Mouse (Mus musculus): Measurements from ENCODE around the gene Gm37240. TPM values are rescaled to one million over a fixed set of nuclear protein-coding genes. Genes with fewer than 3 reads are reported as not detected.
A peak's percentile ranks its signal among the peaks of the same experiment; 100 is the strongest.
"Not testable (repeated sequence)": the region's sequence is repeated elsewhere in the genome, so short reads cannot be mapped to it uniquely, and the experiment has no call there.

Gene Gm37240
- polyA plus RNA-seq, 1 experiment = 0.53 TPM

- DNase-seq (ENCODE audit: low read depth) = no peak
- no peak for TF ChIP-seq POLR2A (IDR thresholded peaks at IDR 0.05; ENCODE audit: borderline replicate concordance, extremely low read depth, insufficient read depth, insufficient read length, poor library complexity, severe bottlenecking)
- TF ChIP-seq CTCF (IDR thresholded peaks at IDR 0.05; ENCODE audit: borderline replicate concordance, extremely low read depth, insufficient read depth, insufficient read length) = no peak
Observed at GRCm38 (mm10) chr3:84890983-84891382, 996.3 kb downstream of the Gm37240 start.

DNA sequence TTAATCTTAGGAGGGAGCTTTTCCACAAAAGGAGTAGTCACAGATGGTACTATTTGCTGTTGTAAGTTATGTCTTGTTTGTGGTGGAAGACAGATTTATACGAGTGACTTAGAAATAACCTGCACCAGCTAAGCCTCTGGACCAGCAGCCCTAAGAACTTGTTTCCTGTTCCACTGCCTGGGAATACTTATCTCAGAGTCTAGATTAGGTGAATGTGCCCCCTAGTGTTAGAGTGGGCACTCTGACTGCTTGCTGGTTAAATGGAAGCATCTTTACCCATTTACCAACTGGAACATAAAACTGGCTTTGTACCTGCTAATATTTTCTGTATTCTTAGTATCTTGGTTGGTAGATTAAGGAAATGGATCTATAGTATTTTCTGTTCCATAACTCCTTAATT, 997.7 kb downstream of the Gm37240 start:
- TF ChIP-seq POLR2A (IDR thresholded peaks at IDR 0.05; ENCODE audit: borderline replicate concordance, extremely low read depth, insufficient read depth, insufficient read length, poor library complexity, severe bottlenecking) = no peak
- peak; percentile 49; the same call in 1 of the 2 replicates for TF ChIP-seq CTCF (IDR thresholded peaks at IDR 0.05; ENCODE audit: borderline replicate concordance, extremely low read depth, insufficient read depth, insufficient read length)
- peak; percentile 70 for DNase-seq (ENCODE audit: low read depth)

DNA sequence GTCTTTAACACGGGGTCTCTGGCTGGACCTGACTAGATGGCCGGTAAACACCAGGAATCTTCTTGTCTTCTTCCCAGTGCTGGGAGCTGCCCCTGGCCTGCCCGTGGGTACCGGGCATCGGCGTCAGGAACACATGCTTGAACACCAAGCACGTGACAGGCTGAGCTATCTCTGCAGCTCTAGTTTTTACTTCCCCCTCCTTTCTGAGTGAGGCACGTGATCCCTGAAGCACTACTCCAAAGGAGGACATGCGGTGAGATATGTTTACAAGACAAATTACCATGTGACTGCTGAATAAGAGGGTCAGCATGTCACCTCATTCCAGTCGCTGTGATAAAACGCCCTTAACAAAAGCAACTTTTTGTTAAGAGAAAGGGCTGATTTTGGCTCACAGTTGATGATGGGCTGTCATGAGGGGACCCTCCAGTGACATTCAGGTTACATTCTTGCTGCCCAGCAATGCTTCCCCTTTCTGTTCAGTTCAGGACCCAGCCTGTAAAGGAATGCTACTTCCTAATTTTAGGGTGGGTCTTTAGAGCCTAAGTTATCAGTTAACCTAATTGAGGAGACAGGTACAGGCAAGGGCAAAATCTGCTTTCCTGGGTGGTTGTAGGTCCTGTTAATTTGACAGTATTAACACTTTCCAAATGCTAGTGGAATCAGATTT, 1003.4 kb downstream of the Gm37240 start:
- DNase-seq (ENCODE audit: low read depth) = peak; percentile 11
- no peak for TF ChIP-seq POLR2A (IDR thresholded peaks at IDR 0.05; ENCODE audit: borderline replicate concordance, extremely low read depth, insufficient read depth, insufficient read length, poor library complexity, severe bottlenecking)
- TF ChIP-seq CTCF (IDR thresholded peaks at IDR 0.05; ENCODE audit: borderline replicate concordance, extremely low read depth, insufficient read depth, insufficient read length) = no peak

- no peak for TF ChIP-seq POLR2A (IDR thresholded peaks at IDR 0.05; ENCODE audit: borderline replicate concordance, extremely low read depth, insufficient read depth, insufficient read length, poor library complexity, severe bottlenecking)
- TF ChIP-seq CTCF (IDR thresholded peaks at IDR 0.05; ENCODE audit: borderline replicate concordance, extremely low read depth, insufficient read depth, insufficient read length) = no peak
Observed at GRCm38 (mm10) chr3:84876211-84876610, 1011.1 kb downstream of the Gm37240 start.

GRCm38 (mm10) chr3:84875306-84875705, 1012.0 kb downstream of the Gm37240 start:
- DNase-seq (ENCODE audit: low read depth) = no peak
- TF ChIP-seq CTCF (IDR thresholded peaks at IDR 0.05; ENCODE audit: borderline replicate concordance, extremely low read depth, insufficient read depth, insufficient read length) (no peak), POLR2A (IDR thresholded peaks at IDR 0.05; ENCODE audit: borderline replicate concordance, extremely low read depth, insufficient read depth, insufficient read length, poor library complexity, severe bottlenecking) (no peak)

More at GRCm38 (mm10) chr3:84876211-84876610, 1011.1 kb downstream of the Gm37240 start:
- DNase-seq (ENCODE audit: low read depth) = peak; percentile 27

GRCm38 (mm10) chr3:84870126-84870525, 1017.2 kb downstream of the Gm37240 start:
- DNase-seq (ENCODE audit: low read depth) = no peak
- TF ChIP-seq CTCF (IDR thresholded peaks at IDR 0.05; ENCODE audit: borderline replicate concordance, extremely low read depth, insufficient read depth, insufficient read length) (no peak), POLR2A (IDR thresholded peaks at IDR 0.05; ENCODE audit: borderline replicate concordance, extremely low read depth, insufficient read depth, insufficient read length, poor library complexity, severe bottlenecking) (no peak)

DNA sequence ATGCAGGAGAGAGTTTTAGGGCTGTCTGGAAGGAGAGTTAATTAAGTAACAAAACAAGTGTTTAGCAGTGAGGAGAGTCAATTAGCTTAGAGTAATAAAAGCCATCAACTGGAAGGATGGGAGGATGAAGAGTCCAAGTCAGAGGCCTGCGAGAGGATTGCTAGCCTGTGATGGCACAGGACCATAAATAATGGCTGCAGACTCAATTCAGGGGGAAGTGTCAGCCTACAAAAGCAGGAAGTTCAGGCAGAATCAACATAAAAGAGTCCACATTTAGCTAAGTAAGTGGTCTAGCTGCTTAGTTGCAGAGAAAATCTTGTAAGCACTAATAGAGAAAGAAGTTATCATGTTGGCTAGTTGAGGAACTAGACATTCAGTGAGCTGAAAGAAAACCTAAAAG, 1019.3 kb downstream of the Gm37240 start:
- TF ChIP-seq POLR2A (IDR thresholded peaks at IDR 0.05; ENCODE audit: borderline replicate concordance, extremely low read depth, insufficient read depth, insufficient read length, poor library complexity, severe bottlenecking) (no peak), CTCF (IDR thresholded peaks at IDR 0.05; ENCODE audit: borderline replicate concordance, extremely low read depth, insufficient read depth, insufficient read length) (no peak)

GRCm38 (mm10) chr3:84867434-84867975, 1019.8 kb downstream of the Gm37240 start:
- peak; percentile 24 for DNase-seq (ENCODE audit: low read depth)
- TF ChIP-seq CTCF (IDR thresholded peaks at IDR 0.05; ENCODE audit: borderline replicate concordance, extremely low read depth, insufficient read depth, insufficient read length) (no peak), POLR2A (IDR thresholded peaks at IDR 0.05; ENCODE audit: borderline replicate concordance, extremely low read depth, insufficient read depth, insufficient read length, poor library complexity, severe bottlenecking) (no peak)

More for the DNA sequence above, 1019.3 kb downstream of the Gm37240 start:
- DNase-seq (ENCODE audit: low read depth) = no peak

DNA sequence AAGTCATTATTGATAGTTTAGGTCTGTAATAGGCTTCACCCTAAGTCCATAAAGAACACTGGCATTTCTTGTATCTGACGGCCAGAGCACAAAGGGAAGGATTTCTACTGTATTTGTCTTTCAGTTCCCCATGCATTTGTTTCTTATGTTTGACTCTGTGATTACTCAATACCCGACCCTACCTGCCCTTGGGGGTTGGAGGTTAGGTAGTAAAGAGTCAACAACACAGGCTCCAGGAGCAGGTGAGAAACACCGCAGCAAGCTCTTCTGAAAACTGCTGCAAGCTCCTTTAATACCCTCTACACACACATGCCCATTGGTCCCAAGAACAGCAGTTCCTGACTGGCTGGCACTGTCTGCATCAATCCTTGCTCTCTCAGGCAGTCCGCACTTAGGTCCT, 1020.5 kb downstream of the Gm37240 start:
- no peak for DNase-seq (ENCODE audit: low read depth)
- TF ChIP-seq CTCF (IDR thresholded peaks at IDR 0.05; ENCODE audit: borderline replicate concordance, extremely low read depth, insufficient read depth, insufficient read length) (no peak), POLR2A (IDR thresholded peaks at IDR 0.05; ENCODE audit: borderline replicate concordance, extremely low read depth, insufficient read depth, insufficient read length, poor library complexity, severe bottlenecking) (no peak)

GRCm38 (mm10) chr3:84865684-84866083, 1021.6 kb downstream of the Gm37240 start:
- TF ChIP-seq CTCF (IDR thresholded peaks at IDR 0.05; ENCODE audit: borderline replicate concordance, extremely low read depth, insufficient read depth, insufficient read length) (no peak), POLR2A (IDR thresholded peaks at IDR 0.05; ENCODE audit: borderline replicate concordance, extremely low read depth, insufficient read depth, insufficient read length, poor library complexity, severe bottlenecking) (no peak)
- DNase-seq (ENCODE audit: low read depth) = no peak

GRCm38 (mm10) chr3:84861817-84862216, 1025.5 kb downstream of the Gm37240 start:
- not testable (repeated sequence) for DNase-seq (ENCODE audit: low read depth)

DNA sequence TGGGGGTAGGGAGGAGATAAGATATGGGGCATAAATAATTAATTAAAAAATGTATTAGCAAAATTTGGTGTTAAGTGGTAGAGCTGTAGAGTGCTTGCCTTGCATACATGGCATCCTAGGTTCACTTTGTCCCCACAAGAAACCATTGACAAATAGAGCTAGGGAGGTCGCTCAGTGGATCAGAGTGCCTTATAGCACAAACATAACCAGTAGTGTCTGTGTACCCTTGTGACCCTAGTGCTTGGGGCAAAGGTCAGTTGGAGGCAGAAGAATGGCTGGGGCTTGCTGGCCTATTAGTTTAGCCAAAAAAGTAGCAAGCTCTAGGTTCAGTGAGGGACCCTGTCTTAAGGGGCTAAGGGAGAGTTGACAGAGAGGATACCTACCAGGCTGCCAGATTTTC, 1026.6 kb downstream of the Gm37240 start:
- TF ChIP-seq POLR2A (IDR thresholded peaks at IDR 0.05; ENCODE audit: borderline replicate concordance, extremely low read depth, insufficient read depth, insufficient read length, poor library complexity, severe bottlenecking) (no peak), CTCF (IDR thresholded peaks at IDR 0.05; ENCODE audit: borderline replicate concordance, extremely low read depth, insufficient read depth, insufficient read length) (no peak)
- no peak for DNase-seq (ENCODE audit: low read depth)
